Mouse (Mus musculus) limb, embryonic 14.5 days (tissue): ENCODE data around the gene Shc1. TPM values are rescaled to one million over a fixed set of nuclear protein-coding genes. Genes with fewer than 3 reads are reported as not detected.

Source experiments
- ATAC-seq: fragments of 200-750 bp; cut with Nextera tagmentation; 2 replicates; pipeline ENCODE4 v1.8.0; 2017; ENCODE audit warnings: low read depth, moderate number of reproducible peaks, moderate TSS enrichment; ENCODE audit not compliant: low FRiP score
- DNase-seq: peaks from one replicate; pipeline ENCODE4 v3.0.0-alpha.2; 2015; ENCODE audit warnings: low spot score
- H3K27ac ChIP-seq: fragments of 300-500 bp; sonication (generic); replicated peaks from 2 replicates; pipeline ENCODE4 v1.5.1; 2014; ENCODE audit warnings: low read depth, mild to moderate bottlenecking, low read length, moderate library complexity, mixed read lengths
- H3K27me3 ChIP-seq: fragments of 300-500 bp; sonication (generic); 2 replicates; pipeline ENCODE4 v1.6.1; 2014; ENCODE audit warnings: low read length, mixed read lengths; ENCODE audit not compliant: control insufficient read depth, insufficient read depth
- H3K36me3 ChIP-seq: fragments of 300-500 bp; sonication (generic); 2 replicates; pipeline ENCODE4 v1.6.1; 2014; ENCODE audit warnings: mild to moderate bottlenecking, low read length, moderate library complexity, mixed read lengths; ENCODE audit not compliant: control insufficient read depth, insufficient read depth
- H3K4me1 ChIP-seq: fragments of 300-500 bp; sonication (generic); 2 replicates; pipeline ENCODE4 v1.6.1; 2014; ENCODE audit warnings: antibody characterized with exemption, low read length, mixed read lengths; ENCODE audit not compliant: control insufficient read depth, insufficient read depth
- H3K4me2 ChIP-seq: fragments of 300-500 bp; sonication (generic); replicated peaks from 2 replicates; pipeline ENCODE4 v1.6.1; 2014; ENCODE audit warnings: low read depth, mild to moderate bottlenecking, low read length, moderate library complexity; ENCODE audit not compliant: severe bottlenecking
- H3K4me3 ChIP-seq: fragments of 300-500 bp; sonication (generic); replicated peaks from 2 replicates; pipeline ENCODE4 v1.5.1; 2014; ENCODE audit warnings: low read length
- H3K9ac ChIP-seq: fragments of 300-500 bp; sonication (generic); 2 replicates; pipeline ENCODE4 v1.6.1; 2014; ENCODE audit warnings: mild to moderate bottlenecking, low read depth, low read length, moderate library complexity; ENCODE audit not compliant: severe bottlenecking
- H3K9me3 ChIP-seq: fragments of 300-500 bp; sonication (generic); 2 replicates; pipeline ENCODE4 v1.6.1; 2016; ENCODE audit warnings: low read length; ENCODE audit not compliant: control insufficient read depth
- POLR2A ChIP-seq: fragments of 200-500 bp; IDR thresholded peaks from 2 replicates; pipeline ENCODE4 v1.8.0; 2012; ENCODE audit warnings: inconsistent platforms, mild to moderate bottlenecking, moderate library complexity, borderline replicate concordance; ENCODE audit not compliant: insufficient read depth, insufficient read length; ENCODE audit errors: extremely low read depth
- WGBS: fragments of 180-500 bp; shearing (Covaris S2); extraction: QIAGEN DNeasy Blood & Tissue Kit; methylation state at CpG from one replicate; pipeline ENCODE4 v1.1.7; 2014; 5-methylcytosine and 5-hydroxymethylcytosine counted together
- polyA plus RNA-seq, 2 experiments: library from polyadenylated mRNA; depleted of rRNA in 1 of 2; stranded (reverse) in 1 of 2; unstranded in 1 of 2; fragments of >200 nt; fragmentation: Nextera tagmentation in 1 of 2; extraction: Ambion mirVana in 1 of 2; gene quantifications; 2 replicates each; pipeline versions ENCODE4 v1.2.1 to v1.2.3; 2012 to 2014

The Shc1 gene
- polyA plus RNA-seq, 2 experiments: 72.5 to 134 TPM

GRCm38 (mm10) chr3:89437269-89437668 lies 19.0 kb downstream of the Shc1 start:
- H3K9ac ChIP-seq: peak overlapping the region; percentile 53
- DNase-seq (no peak), ATAC-seq (0 out of 2 replicates have a peak, but pooled peaks have one; percentile 6)
- H3K36me3 ChIP-seq: peaks cover 25% of the 10 kb centered on the region
- TF ChIP-seq POLR2A: no peak
- WGBS: 33% methylated on average over 5 of the region's 5 CpGs
- peak overlapping the region; percentile 46 for H3K4me3 ChIP-seq
- no peak overlapping the region for H3K27ac ChIP-seq
- peaks cover 7% of the 10 kb centered on the region for H3K4me1 ChIP-seq
- H3K4me2 ChIP-seq: peak overlapping the region; percentile 60
- no peaks in the 10 kb centered on the region for H3K9me3 ChIP-seq
- no peaks in the 10 kb centered on the region for H3K27me3 ChIP-seq

GRCm38 (mm10) chr3:89440691-89441090 lies 22.4 kb downstream of the Shc1 start:
- H3K9ac ChIP-seq: no peak overlapping the region
- H3K4me1 ChIP-seq: peaks cover 7% of the 10 kb centered on the region
- DNase-seq: no peak

DNA sequence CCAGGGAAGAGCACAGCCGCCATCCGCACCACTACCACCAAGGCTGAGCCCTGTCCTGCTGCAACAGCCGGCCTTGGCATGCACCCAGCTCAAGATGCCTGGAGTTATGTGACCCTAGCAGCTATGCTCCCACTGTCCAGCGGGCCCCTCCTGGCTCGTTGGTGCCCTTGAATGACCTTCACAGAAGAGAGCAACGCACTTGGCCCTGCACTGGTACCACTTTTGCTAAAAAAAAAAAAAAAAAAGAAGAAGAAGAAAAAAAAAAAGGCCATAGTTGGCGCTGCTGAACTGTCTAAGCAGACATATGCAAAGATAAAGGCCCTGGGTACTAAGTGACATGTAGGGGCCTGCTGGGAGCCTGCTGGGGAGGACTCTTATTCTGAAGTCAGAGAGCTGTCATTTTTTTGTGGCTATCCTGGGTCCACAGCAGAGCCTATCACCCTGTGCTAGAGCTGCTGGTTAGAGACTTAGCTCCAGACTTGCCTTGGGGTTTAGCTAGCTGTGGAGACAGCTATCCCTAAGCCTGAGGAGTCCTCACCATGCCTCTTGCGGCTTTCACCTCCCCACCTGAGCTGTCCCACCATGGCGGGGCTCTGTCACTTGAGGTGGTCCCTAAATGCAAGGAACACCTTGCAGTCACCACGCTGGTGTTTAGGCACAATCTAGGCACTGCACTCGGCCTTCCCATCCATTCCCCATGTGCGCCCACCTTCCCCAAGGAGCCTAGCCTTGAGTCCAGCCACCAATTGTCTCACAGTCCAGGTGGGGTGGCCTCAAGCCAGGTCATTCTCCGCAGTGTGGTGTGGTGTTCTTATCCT lies 30.7 kb downstream of the Shc1 start:
- Histone ChIP-seq H3K36me3 (peaks cover 22% of the 10 kb centered on the region), H3K4me2 (no peak overlapping the region), H3K27ac (no peak overlapping the region), H3K9me3 (no peaks in the 10 kb centered on the region), H3K9ac (peak overlapping the region; percentile 7; the same call in 1 of the 2 replicates), H3K4me3 (no peak overlapping the region), H3K27me3 (no peaks in the 10 kb centered on the region), H3K4me1 (no peaks in the 10 kb centered on the region)
- no peak for TF ChIP-seq POLR2A
- ATAC-seq (no peak), DNase-seq (no peak)
- 63% methylated on average over 13 of the region's 13 CpGs for WGBS

More at GRCm38 (mm10) chr3:89440691-89441090, 22.4 kb downstream of the Shc1 start:
- WGBS: 85% methylated on average over 2 of the region's 2 CpGs
- no peak overlapping the region for H3K4me3 ChIP-seq
- no peak for ATAC-seq
- no peak overlapping the region for H3K27ac ChIP-seq
- no peak for TF ChIP-seq POLR2A
- peaks cover 16% of the 10 kb centered on the region for H3K36me3 ChIP-seq
- no peak overlapping the region for H3K4me2 ChIP-seq
- H3K27me3 ChIP-seq: no peaks in the 10 kb centered on the region
- no peaks in the 10 kb centered on the region for H3K9me3 ChIP-seq

DNA sequence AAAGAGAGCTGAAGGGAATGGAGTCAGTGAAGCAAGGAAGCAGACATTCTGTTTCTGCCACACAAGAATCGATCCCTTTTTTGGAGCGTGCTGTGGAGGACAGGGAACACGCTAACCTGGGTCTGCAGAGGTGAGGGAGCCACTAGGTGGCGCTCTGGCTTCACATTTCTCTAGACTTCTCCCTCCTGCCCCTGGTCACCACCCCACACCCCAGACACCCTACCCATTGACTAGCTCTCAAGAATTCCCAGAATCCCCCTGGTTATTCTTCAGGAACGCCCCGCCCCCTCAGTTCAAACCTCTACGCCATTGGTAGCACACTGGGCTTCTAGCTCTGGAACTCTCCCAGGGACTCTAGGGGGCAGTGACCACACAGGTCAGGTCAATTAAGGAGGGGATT lies 31.3 kb downstream of the Shc1 start:
- Histone ChIP-seq H3K36me3 (peaks cover 22% of the 10 kb centered on the region), H3K9me3 (no peaks in the 10 kb centered on the region), H3K27ac (no peak overlapping the region), H3K4me3 (no peak overlapping the region), H3K4me2 (no peak overlapping the region), H3K9ac (peak overlapping the region; percentile 7; the same call in 1 of the 2 replicates), H3K4me1 (no peaks in the 10 kb centered on the region), H3K27me3 (no peaks in the 10 kb centered on the region)
- ATAC-seq (peak; percentile 52; the same call in 1 of the 2 replicates), DNase-seq (peak; percentile 74)
- WGBS: 44% methylated on average over 7 of the region's 7 CpGs
- no peak for TF ChIP-seq POLR2A

DNA sequence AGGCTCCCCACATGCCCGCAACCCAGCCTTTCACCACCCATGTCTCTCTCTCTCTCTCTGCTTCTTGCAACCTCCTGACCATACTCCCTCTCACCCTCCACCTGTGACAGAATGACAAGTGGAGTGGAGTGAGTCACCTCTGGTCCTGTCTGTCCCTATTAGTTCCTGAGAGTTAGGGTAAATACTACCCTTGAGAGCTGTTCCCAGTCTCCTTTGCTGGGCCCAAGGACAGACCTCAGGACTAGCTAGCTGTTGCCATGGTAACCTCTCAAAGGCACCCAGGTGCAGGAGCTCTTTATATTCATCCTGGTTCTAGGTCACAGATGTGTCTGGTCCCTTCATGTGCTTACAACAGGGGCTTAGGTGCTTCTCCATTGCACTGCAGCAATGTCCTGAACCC lies 33.7 kb downstream of the Shc1 start:
- H3K4me2 ChIP-seq: no peak overlapping the region
- WGBS: 80% methylated on average over 1 of the region's 1 CpGs
- DNase-seq (no peak), ATAC-seq (no peak)
- peaks cover 3% of the 10 kb centered on the region; the same call in 1 of the 2 replicates for H3K36me3 ChIP-seq
- TF ChIP-seq POLR2A: no peak
- no peak overlapping the region for H3K4me3 ChIP-seq
- no peaks in the 10 kb centered on the region for H3K4me1 ChIP-seq
- no peak overlapping the region for H3K9ac ChIP-seq
- H3K27ac ChIP-seq: no peak overlapping the region
- H3K27me3 ChIP-seq: no peaks in the 10 kb centered on the region
- H3K9me3 ChIP-seq: no peaks in the 10 kb centered on the region
